Mouse (Mus musculus): Measurements from ENCODE around the gene Pdcd6. TPM values are rescaled to one million over a fixed set of nuclear protein-coding genes. Genes with fewer than 3 reads are reported as not detected.

The Pdcd6 gene
- total RNA-seq, 2 experiments from 2014 or later = 25.9 to 42.5 TPM

- ATAC-seq (replicated peaks; ENCODE audit: low FRiP score, poor library complexity, severe bottlenecking) = no peak
Observed at GRCm38 (mm10) chr13:74292167-74292566, 25.2 kb downstream of the Pdcd6 start, which contains the start of gene Ahrr. TSS of gene Ahrr (minus strand) at chr13:74292331.

- no peak for ATAC-seq (replicated peaks; ENCODE audit: low FRiP score, poor library complexity, severe bottlenecking)
Observed at GRCm38 (mm10) chr13:74289646-74290045, 27.7 kb downstream of the Pdcd6 start.

GRCm38 (mm10) chr13:74282299-74282698 is 35.1 kb downstream of the Pdcd6 start:
- no peak for ATAC-seq (replicated peaks; ENCODE audit: low FRiP score, poor library complexity, severe bottlenecking)

- no peak for ATAC-seq (replicated peaks; ENCODE audit: low FRiP score, poor library complexity, severe bottlenecking)
Observed at GRCm38 (mm10) chr13:74275726-74276125, 41.7 kb downstream of the Pdcd6 start.

GRCm38 (mm10) chr13:74260231-74260992 is 57.0 kb downstream of the Pdcd6 start:
- no peak for ATAC-seq (replicated peaks; ENCODE audit: low FRiP score, poor library complexity, severe bottlenecking)

GRCm38 (mm10) chr13:74259460-74260230 is 57.7 kb downstream of the Pdcd6 start:
- no peak for ATAC-seq (replicated peaks; ENCODE audit: low FRiP score, poor library complexity, severe bottlenecking)

Other genes starting within 250 kb of the Pdcd6 start
- gene Slc9a3, start 196.1 kb downstream of the Pdcd6 start, total RNA-seq (2015; ENCODE audit: low replicate concordance) = not detected in 2 replicates
- gene Slc9a3, start 196.1 kb downstream of the Pdcd6 start, total RNA-seq (2017; ENCODE audit: low replicate concordance) = not detected in 2 replicates
- gene Exoc3, start 108.8 kb downstream of the Pdcd6 start, total RNA-seq (2015; ENCODE audit: low replicate concordance) = 2.1 and 10.4 TPM in 2 replicates
- 12.4 and 18.0 TPM in 2 replicates for gene Exoc3, start 108.8 kb downstream of the Pdcd6 start, total RNA-seq (2017; ENCODE audit: low replicate concordance)
- not detected in 2 replicates for gene Ahrr, start 25.2 kb downstream of the Pdcd6 start, total RNA-seq (2015; ENCODE audit: low replicate concordance)
- gene Ahrr, start 25.2 kb downstream of the Pdcd6 start, total RNA-seq (2017; ENCODE audit: low replicate concordance) = 0.51 TPM in 1 of 2 replicates, not detected in the other
- 50.3 and 53.9 TPM in 2 replicates for gene Sdha, start 32.7 kb upstream of the Pdcd6 start, total RNA-seq (2015; ENCODE audit: low replicate concordance)
- 49.2 and 54.2 TPM in 2 replicates for gene Sdha, start 32.7 kb upstream of the Pdcd6 start, total RNA-seq (2017; ENCODE audit: low replicate concordance)
- gene Ccdc127, start 32.7 kb upstream of the Pdcd6 start, total RNA-seq (2015; ENCODE audit: low replicate concordance) = 15.5 and 21.9 TPM in 2 replicates
- 6.5 and 11.3 TPM in 2 replicates for gene Ccdc127, start 32.7 kb upstream of the Pdcd6 start, total RNA-seq (2017; ENCODE audit: low replicate concordance)
- gene Lrrc14b, start 46.4 kb upstream of the Pdcd6 start, total RNA-seq (2015; ENCODE audit: low replicate concordance) = not detected in 2 replicates
- not detected in 2 replicates for gene Lrrc14b, start 46.4 kb upstream of the Pdcd6 start, total RNA-seq (2017; ENCODE audit: low replicate concordance)
- 1.7 TPM in 1 of 2 replicates, not detected in the other for gene Zfp72, start 73.3 kb upstream of the Pdcd6 start, total RNA-seq (2015; ENCODE audit: low replicate concordance)
- 0.26 and 0.70 TPM in 2 replicates for gene Zfp72, start 73.3 kb upstream of the Pdcd6 start, total RNA-seq (2017; ENCODE audit: low replicate concordance)
- gene Ftl1-ps1, start 82.1 kb upstream of the Pdcd6 start, total RNA-seq (2015; ENCODE audit: low replicate concordance) = 76.7 and 83.4 TPM in 2 replicates
- 16.4 and 24.1 TPM in 2 replicates for gene Ftl1-ps1, start 82.1 kb upstream of the Pdcd6 start, total RNA-seq (2017; ENCODE audit: low replicate concordance)
- gene Zfp825, start 176.4 kb upstream of the Pdcd6 start, total RNA-seq (2015; ENCODE audit: low replicate concordance) = 4.8 and 17.9 TPM in 2 replicates
- gene Zfp825, start 176.4 kb upstream of the Pdcd6 start, total RNA-seq (2017; ENCODE audit: low replicate concordance) = 2.2 and 5.2 TPM in 2 replicates